ENCODE assay signal across 19 mouse cellular contexts in genomic region chr2:126318071-126318470, GRCm38 (mm10).
"Had no signal": no experiment of that assay in that cellular context is flagged by ENCODE, and none has a peak within 500 bp of the region (broad histone marks: within the 10 kb centered on the region; RNA-seq: fewer than 3 reads in every experiment).

No protein-coding gene starts in this region.

- H3K27ac ChIP-seq: layer of hippocampus, adult 2 months; limb, embryonic 12.5 days; limb, embryonic 15.5 days; liver, embryonic 14.5 days; macrophage; midbrain, embryonic 12.5 days; neural tube, embryonic 13.5 days; stomach, embryonic 15.5 days had no signal

- DNase-seq: kidney, adult 9 months; kidney, postnatal 14 days; layer of hippocampus, adult 9-11 months; left cerebral cortex, postnatal 4 days; liver, postnatal 0 days; lung, embryonic 14.5 days; retina, postnatal 1 day; right cerebral cortex, postnatal 25 days; spleen, adult 18-20 months; thymus, postnatal 25 days had no signal

- H3K4me3 ChIP-seq: layer of hippocampus, adult 2 months; limb, embryonic 12.5 days; limb, embryonic 15.5 days; midbrain, embryonic 12.5 days; myocyte; neural tube, embryonic 13.5 days; stomach, embryonic 15.5 days had no signal

- H3K4me1 ChIP-seq: limb, embryonic 12.5 days; midbrain, embryonic 12.5 days; neural tube, embryonic 13.5 days; stomach, embryonic 15.5 days had no signal
